Mouse (Mus musculus): ENCODE measurements around the gene Map3k20. TPM values are rescaled to one million over a fixed set of nuclear protein-coding genes. Genes with fewer than 3 reads are reported as not detected.
A peak's percentile ranks its signal among the peaks of the same experiment; 100 is the strongest.

Map3k20 gene
- total RNA-seq, 2 experiments from 2014 or later, result 286 to 292 TPM

GRCm38 (mm10) chr2:72474531-72475287, 189.3 kb downstream of the Map3k20 start:
- intact Hi-C loops (cut with DNase I), result no loop called here
- no peak for DNase-seq

GRCm38 (mm10) chr2:72475423-72475796, 190.0 kb downstream of the Map3k20 start:
- intact Hi-C loops (cut with DNase I), result no loop called here
- DNase-seq, result no peak

- intact Hi-C loops (cut with DNase I), result no loop called here
- peak; percentile 79 to 87 for DNase-seq
Observed at GRCm38 (mm10) chr2:72475797-72476485, 190.5 kb downstream of the Map3k20 start, which contains the start of gene Cdca7. Gene Cdca7, plus strand, starts transcription at chr2:72476159.

- peak in 1 of 2 experiments; percentile 6 for DNase-seq
Observed at GRCm38 (mm10) chr2:72476486-72477211, 191.2 kb downstream of the Map3k20 start.

GRCm38 (mm10) chr2:72477221-72477620, 191.8 kb downstream of the Map3k20 start:
- intact Hi-C loops (cut with DNase I), result no loop called here

More at GRCm38 (mm10) chr2:72476486-72477211, 191.2 kb downstream of the Map3k20 start:
- intact Hi-C loops (cut with DNase I), result no loop called here

GRCm38 (mm10) chr2:72478176-72478575, 192.7 kb downstream of the Map3k20 start:
- no peak for DNase-seq
- intact Hi-C loops (cut with DNase I), result no loop called here

More at GRCm38 (mm10) chr2:72477221-72477620, 191.8 kb downstream of the Map3k20 start:
- DNase-seq, result no peak

- intact Hi-C loops (cut with DNase I), result no loop called here
- no peak for DNase-seq
Observed at GRCm38 (mm10) chr2:72478921-72479320, 193.5 kb downstream of the Map3k20 start.

GRCm38 (mm10) chr2:72479818-72480217, 194.4 kb downstream of the Map3k20 start:
- DNase-seq, result no peak
- intact Hi-C loops (cut with DNase I), result no loop called here

- intact Hi-C loops (cut with DNase I), result no loop called here
- no peak for DNase-seq
Observed at GRCm38 (mm10) chr2:72491650-72492049, 206.2 kb downstream of the Map3k20 start.

Other genes with a start within 250 kb of the Map3k20 start
- gene Cdca7, start 190.5 kb downstream of the Map3k20 start, total RNA-seq (2021), result 1 to 10 TPM; 1.9 to 2.0 TPM